In the genomic region with DNA sequence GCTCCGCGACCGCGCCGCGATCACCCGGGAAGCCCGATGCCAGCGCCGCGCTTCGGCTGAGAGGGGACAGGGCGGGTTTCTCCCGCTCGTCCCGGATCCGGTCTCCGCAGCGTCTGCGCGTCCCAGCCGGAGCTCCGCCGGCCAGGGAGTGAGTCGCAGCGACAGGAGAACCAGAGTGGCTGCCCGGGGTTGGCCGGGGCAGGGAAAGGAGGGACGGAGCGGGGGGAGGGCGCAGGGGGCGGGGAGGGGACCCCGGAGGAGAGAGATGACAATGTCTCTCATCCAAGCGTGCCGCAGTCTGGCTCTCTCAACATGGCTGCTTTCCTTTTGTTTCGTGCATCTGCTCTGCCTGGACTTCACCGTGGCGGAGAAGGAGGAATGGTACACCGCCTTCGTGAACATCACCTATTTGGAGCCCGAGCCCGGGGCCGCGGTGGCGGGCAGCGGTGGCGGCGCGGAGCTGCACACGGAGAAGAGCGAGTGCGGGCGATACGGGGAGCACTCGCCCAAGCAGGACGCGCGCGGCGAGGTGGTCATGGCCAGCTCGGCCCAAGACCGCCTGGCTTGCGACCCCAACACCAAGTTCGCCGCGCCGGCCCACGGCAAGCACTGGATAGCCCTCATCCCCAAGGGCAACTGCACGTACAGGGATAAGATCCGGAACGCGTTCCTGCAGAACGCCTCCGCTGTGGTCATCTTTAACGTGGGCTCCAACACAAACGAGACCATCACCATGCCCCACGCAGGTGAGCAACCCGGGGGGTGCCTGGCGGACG, we compare ENCODE assay signal across 8 mouse cellular contexts. TPM values are rescaled to one million over a fixed set of nuclear protein-coding genes. Genes with fewer than 3 reads are reported as not detected.
A peak's percentile ranks its signal among the peaks of the same experiment; 100 is the strongest.
DNase-seq lines count a peak whose midpoint lies in the region; ATAC-seq and TF ChIP-seq lines count a peak whose summit lies in the region.

No protein-coding gene starts in this region.

- peak overlapping the region; percentile 64 for H3K9ac ChIP-seq in ES-Bruce4 (ENCODE audit: low read depth, poor library complexity, severe bottlenecking)
- peak overlapping the region; percentile 79 for H3K9ac ChIP-seq in forebrain, embryonic 15.5 days (replicated peaks)

- TF ChIP-seq POLR2A in ES-Bruce4 (IDR thresholded peaks at IDR 0.05; ENCODE audit: insufficient read depth, low read length) = no peak

- peak overlapping the region; percentile 64 for H3K4me2 ChIP-seq in forebrain, embryonic 15.5 days (replicated peaks)

- TF ChIP-seq EP300 in ES-Bruce4 (IDR thresholded peaks at IDR 0.05; ENCODE audit: insufficient read depth, low read depth, low read length) = no peak

- no peaks in the 10 kb centered on the region for H3K4me1 ChIP-seq in ES-Bruce4 (ENCODE audit: control insufficient read depth, insufficient read depth, low read length)
- peaks cover 27% of the 10 kb centered on the region for H3K4me1 ChIP-seq in forebrain, embryonic 15.5 days

- no peaks in the 10 kb centered on the region for H3K9me3 ChIP-seq in ES-Bruce4 (replicated peaks; ENCODE audit: control insufficient read depth, insufficient read depth, low read length, poor library complexity, severe bottlenecking)
- H3K9me3 ChIP-seq in forebrain, embryonic 15.5 days = no peaks in the 10 kb centered on the region

- H3K36me3 ChIP-seq in ES-Bruce4 (ENCODE audit: control insufficient read depth, insufficient read depth, low read length, poor library complexity, severe bottlenecking) = no peaks in the 10 kb centered on the region
- no peaks in the 10 kb centered on the region for H3K36me3 ChIP-seq in forebrain, embryonic 15.5 days

- peak overlapping the region; percentile 64 for H3K4me3 ChIP-seq in ES-Bruce4 (ENCODE audit: low read depth, low read length)
- peak overlapping the region; percentile 95 for H3K4me3 ChIP-seq in forebrain, embryonic 15.5 days

- no peak for TF ChIP-seq CTCF in ES-Bruce4 (IDR thresholded peaks at IDR 0.05; ENCODE audit: low read depth, low read length)

- no peak overlapping the region for H3K27ac ChIP-seq in ES-Bruce4 (ENCODE audit: insufficient read depth, low read length)
- peak overlapping the region; percentile 83 for H3K27ac ChIP-seq in forebrain, embryonic 15.5 days (replicated peaks)

- intact Hi-C loops in heart, postnatal 36 days (cut with DNase I) = loop anchor here (1.0 to 5.0 kb wide), 5 partner anchors 75 to 468 kb away; a partner anchor contains a TSS

- peak; percentile 57 for ATAC-seq in cerebellum, adult (ENCODE audit: insufficient number of reproducible peaks, low FRiP score, low TSS enrichment)
- peak; percentile 76 for ATAC-seq in forebrain, embryonic 15.5 days (replicated peaks)

- peaks cover 15% of the 10 kb centered on the region for H3K27me3 ChIP-seq in ES-Bruce4 (ENCODE audit: control insufficient read depth, insufficient read depth, low read length, poor library complexity, severe bottlenecking)
- H3K27me3 ChIP-seq in forebrain, embryonic 15.5 days = no peaks in the 10 kb centered on the region

- under 1% methylated on average over 78 of the region's 80 CpGs for WGBS in forebrain, embryonic 15.5 days

- DNase-seq in heart, postnatal 36 days = peak; percentile 61 to 75
- DNase-seq in layer of hippocampus, postnatal 25 days (ENCODE audit: extremely low spot score in 1 of 2, low spot score in 1 of 2) = peak; percentile 53 to 64
- DNase-seq in lung, postnatal 14 days = peak; percentile 61
- peak; percentile 56 for DNase-seq in retina, postnatal 7 days (ENCODE audit: low read depth, low spot score)
- peak; percentile 46 for DNase-seq in urinary bladder, postnatal 25 days (ENCODE audit: low spot score)

RNA-seq across cellular contexts. Expression of a gene that starts 0.8 kb away (rescaled TPM):
- 0.35 and 0.46 TPM in 2 replicates for polyA plus RNA-seq in ES-Bruce4 (2011; ENCODE audit: insufficient read depth, insufficient read length, low read depth, missing spikeins)
- polyA plus RNA-seq in forebrain, embryonic 15.5 days (2015; fragmentation: Nextera tagmentation; extraction: Ambion mirVana) = 1.8 TPM in 2 replicates
- total RNA-seq in heart, postnatal 36 days (2021) = 10 to 100 TPM; 13.2 to 13.8 TPM
- total RNA-seq in layer of hippocampus, postnatal 25 days (2021) = 10 to 100 TPM; 39.0 to 46.5 TPM
